Mouse (Mus musculus) ES-E14 (cell line): ENCODE data around the gene Ceacam19.

Experiments
- HCFC1 ChIP-seq: IDR thresholded peaks from 2 replicates; pipeline ENCODE4 v1.6.1; 2012; ENCODE audit warnings: low read length, inconsistent platforms, borderline replicate concordance; ENCODE audit not compliant: insufficient read depth
- ZC3H11A ChIP-seq: IDR thresholded peaks from 2 replicates; pipeline ENCODE4 v1.6.1; 2012; ENCODE audit warnings: low read depth, mild to moderate bottlenecking, inconsistent platforms, low read length, borderline replicate concordance

DNA sequence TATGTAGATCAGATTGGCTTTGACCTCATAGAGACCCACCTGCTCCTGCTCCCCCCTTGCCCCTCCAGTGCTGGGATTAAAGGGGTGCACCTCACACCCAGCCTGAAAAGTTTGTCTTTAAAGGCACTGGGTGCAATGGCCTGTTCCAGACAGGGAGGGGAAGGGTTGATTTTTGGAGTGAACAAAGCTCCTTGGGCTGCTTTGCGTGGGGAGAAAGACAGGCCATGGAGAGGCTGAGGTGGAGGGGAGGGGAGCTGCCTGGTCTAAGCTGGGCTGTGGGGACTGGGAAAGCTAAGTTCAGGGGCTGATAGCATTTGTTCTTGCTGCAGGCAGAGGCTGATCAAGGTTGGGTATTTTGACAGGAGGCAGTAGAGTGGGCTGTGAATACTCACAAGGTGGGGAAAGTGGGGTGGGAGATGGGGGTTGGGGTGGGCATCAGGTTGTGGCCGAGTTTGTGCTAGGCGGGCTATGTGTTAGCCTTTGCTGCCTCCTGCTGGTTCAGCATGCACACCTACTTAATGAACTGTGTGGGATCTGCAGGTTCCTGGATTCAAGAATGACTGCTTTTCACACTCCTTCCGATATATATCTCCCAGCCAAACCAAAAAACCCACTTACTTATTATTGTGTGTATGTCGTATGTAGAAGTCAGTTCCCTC lies 15.7 kb downstream of the Ceacam19 start:
- TF ChIP-seq ZC3H11A (peak; percentile 92), HCFC1 (no peak)
